Mouse (Mus musculus) thymus, adult 18-20 months (tissue): ENCODE results near the gene Dusp27.
"Not testable (repeated sequence)": the region's sequence is repeated elsewhere in the genome, so short reads cannot be mapped to it uniquely, and the experiment has no call there.

ENCODE experiments used
- DNase-seq, 2 experiments: peaks; one replicate each; pipeline ENCODE4 v3.0.0; 2022; ENCODE audit warnings: mixed read lengths in 2 of 2

The Dusp27 gene

DNA sequence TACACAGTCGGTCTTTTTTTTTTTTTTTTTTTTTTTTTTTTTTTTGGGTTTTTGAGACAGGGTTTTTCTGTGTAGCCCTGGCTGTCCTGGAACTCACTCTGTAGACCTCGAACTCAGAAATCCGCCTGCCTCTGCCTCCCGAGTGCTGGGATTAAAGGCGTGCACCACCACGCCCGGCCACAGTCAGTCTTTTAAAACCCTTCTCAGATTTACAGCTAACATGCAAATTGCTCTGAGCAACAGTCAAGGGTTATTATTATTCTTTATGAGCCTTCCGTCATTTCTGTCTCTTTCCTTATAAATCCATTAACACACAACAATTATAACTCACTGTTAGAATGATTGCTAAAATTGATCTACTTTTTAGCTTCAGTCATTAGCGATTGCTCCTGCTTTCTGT is 14.1 kb upstream of the Dusp27 start:
- DNase-seq, result not testable (repeated sequence)

DNA sequence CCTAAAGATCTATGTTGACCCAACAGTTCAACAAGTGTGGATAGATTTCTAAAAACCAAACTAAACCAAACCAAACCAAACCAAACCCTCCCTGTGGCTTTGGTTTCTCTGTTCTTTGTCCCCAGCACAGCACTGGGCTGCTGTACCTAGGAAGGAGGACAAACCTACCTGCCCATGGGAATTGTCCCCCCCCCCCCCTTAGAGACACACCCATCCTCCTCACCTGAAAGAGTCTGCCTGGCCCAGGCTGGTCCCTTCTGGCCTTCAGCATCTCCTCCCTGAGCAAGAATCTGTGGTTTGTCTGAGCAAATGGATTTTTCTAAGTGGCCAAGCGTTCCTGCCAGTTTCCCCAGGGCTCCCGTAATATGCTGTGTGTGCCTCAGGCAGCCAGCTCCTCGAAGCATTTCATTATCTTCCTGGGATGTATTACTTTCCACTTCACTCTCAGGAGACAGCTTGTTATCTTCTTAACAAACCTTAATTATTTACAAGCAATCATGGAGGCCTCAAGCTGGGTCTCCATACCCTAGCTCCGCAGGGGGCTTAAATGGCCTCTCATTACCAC is 12.0 kb upstream of the Dusp27 start:
- DNase-seq, result no peak

DNA sequence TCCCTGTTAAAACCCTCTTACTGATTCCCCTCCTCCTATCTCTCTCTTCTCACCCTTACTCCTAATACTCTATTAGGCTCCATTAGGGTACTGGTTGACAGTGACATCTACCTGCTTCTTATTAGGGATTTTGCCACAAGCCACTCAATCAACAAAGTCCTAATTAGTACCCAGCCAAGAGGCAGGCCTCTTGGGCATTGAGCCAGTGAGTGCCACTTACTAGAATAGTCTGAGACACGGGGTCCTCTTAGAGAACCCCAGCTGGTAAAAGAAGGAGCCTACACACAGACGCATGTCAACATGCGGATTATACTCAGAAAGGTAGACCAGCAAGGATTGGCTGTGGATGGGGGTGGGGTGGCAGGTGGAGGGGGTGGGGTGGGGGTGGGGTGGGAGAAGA is 11.4 kb upstream of the Dusp27 start:
- no peak for DNase-seq

DNA sequence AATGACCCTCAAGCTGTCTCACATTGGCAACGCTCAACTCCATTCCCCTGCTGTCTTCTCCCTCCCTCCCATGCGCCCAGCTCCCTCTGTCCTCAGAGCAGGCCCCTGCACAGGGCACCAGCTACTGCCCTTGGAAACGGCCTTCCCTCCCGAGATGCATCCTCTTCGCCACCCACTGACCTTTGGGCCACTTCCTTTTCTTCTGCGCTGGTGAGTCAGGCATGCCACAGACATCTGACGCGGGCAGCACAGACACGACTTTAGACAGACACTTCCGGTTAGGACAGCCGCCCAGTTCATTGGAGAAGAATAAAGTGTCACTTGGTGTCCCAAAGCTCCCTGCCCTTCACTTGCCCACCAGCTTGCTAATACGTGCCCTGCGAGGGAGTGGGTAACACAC is 10.4 kb upstream of the Dusp27 start:
- no peak for DNase-seq

DNA sequence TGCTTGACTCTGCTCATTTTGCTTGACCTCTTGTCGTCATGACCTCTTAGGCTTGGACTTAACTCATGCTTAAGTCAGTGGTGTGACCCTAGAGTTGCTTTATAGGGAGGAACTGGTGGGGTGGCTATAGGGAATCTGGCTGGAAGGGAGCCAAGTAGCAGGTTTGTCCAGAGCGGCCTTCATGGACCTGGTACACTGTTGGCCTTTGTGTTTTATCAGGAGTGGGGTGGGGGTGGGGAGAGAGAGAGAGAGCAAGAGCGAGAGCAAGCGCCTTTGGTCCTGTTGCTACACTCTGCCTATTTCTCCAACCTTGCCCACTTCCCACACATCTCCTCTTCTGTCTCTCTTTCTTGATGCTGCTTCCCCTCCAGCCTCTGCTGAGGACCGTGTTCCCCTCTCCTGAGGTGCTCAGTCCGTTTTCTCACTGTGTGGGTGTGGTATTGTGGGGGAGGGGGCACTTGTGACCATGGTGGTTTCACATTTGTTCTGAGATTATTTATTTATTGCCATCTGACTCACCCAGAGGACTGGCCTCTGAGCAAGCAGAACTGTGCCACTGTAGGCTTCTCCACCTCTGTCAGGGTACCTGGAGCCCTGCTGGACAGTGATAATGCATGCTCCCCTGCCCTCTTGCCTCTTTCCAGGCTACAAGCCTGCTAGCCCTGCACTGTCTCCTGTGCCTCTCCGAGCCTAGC is 9.7 kb upstream of the Dusp27 start:
- DNase-seq, result no peak

DNA sequence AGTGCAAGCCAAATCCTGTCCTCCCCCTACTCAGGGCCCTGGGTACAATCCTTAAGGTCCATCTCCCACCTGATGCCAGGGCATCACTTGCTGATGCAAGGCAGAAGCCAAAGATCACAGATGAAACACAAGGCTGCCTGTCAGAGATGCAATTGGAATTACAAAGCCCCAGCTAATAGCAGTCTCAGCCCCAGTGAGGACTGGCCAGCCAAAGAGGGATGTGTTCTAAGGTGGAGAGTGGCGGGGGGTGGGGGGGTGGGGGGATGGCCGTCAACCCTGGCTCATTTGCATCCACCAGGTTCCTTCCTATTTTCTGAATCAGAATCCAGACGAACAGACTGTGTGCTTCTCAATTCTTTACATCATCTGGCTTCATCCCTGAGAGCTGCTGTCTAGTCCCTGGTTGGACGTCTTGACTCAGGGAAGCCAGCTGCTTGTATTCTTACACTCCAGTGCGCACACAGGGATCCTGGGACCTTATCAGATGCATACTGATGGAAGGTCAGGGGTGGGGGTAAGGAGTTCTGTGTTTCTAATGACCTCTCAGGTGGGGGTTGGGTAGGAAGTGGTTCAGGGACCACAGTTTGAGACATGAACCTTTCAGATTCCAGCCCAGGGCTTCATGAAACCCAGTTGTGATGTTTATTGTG is 7.5 kb upstream of the Dusp27 start:
- DNase-seq, result no peak

DNA sequence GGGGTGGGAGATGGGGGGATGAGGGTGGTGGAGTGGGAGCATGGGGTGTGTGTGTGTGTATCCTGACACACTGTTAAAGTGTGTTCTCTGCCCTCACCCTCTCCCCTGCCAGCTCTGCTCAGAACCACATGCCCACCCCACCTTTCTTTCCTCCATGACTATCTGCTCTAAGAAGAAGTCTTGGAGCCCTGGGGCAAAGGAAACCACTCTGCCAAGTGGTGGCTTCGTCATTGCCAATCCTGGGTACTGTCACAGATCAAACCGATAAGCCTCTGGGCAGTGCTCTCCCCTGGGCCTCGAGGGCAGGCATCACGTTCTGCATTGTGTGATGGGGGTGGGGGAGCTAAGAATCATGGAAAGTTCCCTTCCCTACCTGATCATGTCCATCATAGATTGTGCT is 4.6 kb upstream of the Dusp27 start:
- no peak for DNase-seq

DNA sequence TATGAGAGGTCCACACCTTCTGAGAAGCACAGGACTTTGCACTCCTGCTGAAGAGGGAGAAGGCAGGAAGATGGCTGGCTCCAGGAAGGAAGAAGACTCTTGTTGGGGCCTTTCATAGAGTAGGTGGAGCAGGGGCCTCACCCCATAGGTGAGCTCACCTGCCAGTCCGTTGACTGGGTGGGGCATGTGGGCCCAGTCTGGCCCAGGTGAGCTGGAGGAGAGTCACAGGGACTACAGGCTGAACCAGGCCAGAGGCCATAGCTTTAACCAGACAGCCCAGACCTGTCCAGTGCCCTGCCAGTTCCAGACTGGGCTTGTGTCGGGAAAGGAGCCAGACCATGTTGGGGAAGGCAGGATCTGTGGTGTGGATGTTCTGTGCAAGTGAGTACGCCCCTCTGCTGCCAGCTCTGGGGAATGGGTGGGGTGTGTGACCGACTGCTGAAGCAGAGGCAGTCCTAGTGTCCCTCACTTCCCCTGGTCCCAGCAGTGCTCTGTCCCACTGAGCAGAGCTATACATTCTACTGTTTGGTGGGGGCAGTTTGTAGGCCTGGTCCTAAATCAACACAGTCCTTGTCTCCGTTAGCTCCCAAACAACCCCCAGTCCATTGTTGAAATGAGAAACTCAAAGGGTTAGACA is 2.6 kb upstream of the Dusp27 start, which contains the start of gene Gpa33:
Gene Gpa33 (plus strand): TSS at position 15 of the 637 bp plus-strand sequence.
- DNase-seq, result no peak

DNA sequence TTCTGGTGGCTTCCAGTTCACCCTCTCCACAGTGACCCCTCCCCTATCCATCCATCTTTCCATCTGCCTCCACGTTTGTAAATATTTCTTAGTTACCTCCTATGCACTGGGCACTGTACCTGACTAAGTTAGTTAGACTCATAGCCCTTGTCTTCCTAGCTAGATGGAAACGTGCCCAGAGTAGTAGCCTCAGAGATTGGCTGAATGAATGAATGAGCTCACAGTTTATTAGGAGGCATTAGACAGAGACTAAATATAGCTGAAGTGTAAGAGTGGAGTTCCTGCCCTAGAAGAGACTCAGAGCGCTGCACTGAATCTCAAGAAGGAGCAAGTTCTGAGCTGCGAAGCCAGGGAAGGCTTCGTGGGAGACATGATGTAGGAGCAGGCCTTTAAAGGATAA is 829 bp upstream of the Dusp27 start:
- DNase-seq, result no peak

DNA sequence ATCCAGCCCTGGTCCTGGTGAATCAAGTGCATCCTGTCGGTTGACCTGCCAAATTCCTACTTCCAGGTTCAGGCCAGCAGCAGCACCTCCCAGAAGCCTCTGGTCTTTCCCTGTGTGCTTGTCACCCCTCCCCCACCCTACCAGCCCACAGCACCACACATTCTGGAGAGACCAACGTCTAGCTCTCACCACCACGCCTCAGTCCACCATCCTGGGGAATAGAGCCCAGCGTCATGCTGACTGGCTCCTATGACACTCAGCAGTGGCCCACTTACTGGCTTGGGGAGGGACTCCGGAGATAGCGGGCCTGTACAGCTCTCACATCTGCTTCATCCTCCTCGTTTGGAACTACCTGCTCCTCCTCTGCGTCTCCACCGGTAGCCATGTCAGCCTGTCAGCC is 927 bp downstream of the Dusp27 start:
- no peak for DNase-seq

DNA sequence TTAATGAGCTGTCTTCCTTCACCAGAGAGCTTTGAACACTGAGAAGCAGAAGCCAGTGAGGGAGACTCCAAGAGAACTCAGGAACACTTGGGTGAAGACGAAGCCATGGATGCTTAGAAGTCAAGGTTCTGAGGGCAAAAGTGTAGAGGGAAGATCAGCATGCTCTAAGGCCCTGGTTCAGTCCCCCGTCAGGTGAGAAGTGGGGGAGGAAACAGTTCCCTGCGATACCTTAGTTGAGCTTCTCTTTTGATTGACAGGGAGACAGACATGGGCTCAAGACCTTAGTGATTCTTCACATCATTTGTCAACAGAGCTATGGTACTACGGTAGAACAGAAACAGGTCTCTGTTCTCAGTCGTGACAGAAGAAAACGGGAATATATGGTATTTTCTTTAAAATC is 1.4 kb downstream of the Dusp27 start:
- no peak for DNase-seq

DNA sequence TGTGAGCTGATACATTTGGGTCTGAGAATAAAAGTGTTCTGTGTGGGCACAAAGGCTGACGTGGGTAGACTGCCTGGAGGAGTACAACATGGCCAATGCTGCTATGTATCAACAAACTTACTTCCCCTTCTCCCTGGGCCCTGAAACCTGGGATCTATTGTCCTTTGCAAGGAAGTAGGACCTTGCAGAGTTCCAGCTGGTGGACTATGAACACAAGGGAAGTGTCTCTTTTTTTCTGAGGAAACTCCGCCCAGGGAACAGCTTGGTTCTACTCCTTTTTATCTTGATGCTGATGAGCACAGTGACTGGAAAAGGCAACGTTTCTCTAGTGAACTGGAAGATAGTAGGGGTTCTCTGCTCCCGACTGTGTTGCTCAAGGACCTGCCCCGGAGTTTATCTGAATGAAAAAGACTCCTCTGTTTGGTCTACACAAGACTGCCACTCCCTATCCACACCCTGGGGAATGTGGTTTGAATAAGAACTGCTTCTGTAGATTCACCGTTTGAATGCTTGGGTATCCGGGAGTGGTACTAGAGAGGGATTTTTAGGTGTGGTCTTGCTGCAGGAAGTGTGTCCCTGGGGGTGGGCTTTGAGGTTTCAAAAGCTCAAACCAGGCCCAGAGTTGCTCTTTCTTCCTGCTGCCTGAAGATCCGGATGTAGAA is 2.7 kb downstream of the Dusp27 start:
- DNase-seq, result no peak

DNA sequence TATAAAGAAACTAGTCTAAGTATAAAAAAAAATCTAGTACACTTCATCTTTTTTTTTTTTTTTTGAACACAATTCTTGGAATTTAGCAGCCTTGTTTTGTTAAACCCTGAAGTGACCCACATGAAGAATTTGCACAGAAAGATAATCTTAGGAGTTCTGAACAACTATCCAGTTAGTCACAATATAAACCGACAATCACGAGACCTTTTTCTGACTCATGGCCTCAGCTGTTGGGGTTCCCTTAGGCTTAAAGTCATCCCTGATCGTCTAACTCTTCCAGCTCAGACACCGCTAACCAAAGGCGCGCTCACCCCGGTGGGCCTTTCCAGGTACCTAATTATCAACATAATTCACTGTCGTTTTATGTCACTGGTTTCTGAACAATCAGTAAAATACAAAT is 4.0 kb downstream of the Dusp27 start:
- no peak for DNase-seq

DNA sequence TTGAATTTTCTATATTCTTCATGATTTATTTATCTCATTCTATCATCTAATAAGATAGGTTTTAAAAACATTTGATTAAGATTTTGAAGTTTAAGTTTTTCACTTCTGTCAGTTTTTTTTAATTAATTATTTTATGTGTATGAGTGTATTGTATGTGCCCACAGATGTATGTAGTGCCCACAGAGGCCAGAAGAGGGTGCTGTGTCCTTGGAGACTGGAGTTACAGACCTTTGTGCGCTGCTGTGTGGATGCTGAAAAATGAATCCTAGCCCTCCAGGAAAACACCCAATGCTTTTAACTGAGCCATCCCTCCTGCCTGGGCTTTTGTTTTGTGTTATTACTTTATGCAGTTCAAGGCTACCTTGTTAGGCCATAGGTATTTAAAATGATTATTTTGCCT is 4.7 kb downstream of the Dusp27 start:
- DNase-seq, result no peak

DNA sequence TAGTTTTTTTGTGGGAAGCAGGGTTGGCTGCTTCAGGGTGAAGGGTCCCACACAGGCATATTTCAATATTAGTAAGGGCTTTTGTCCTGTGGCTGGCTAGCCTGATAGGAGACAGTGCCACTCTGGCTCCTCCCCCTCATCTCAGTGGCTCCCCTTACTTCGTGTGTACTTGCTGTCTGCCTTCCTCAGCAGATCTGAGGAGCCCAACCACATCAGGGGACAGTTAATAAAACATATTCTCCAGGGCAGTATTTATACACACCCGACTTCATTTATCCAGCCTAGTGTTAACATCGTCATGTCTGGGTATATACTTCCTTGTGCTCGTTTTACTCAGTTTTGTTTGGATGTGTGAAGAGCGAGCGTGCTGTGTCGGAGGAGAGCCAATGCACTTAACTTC is 5.6 kb downstream of the Dusp27 start:
- no peak for DNase-seq

DNA sequence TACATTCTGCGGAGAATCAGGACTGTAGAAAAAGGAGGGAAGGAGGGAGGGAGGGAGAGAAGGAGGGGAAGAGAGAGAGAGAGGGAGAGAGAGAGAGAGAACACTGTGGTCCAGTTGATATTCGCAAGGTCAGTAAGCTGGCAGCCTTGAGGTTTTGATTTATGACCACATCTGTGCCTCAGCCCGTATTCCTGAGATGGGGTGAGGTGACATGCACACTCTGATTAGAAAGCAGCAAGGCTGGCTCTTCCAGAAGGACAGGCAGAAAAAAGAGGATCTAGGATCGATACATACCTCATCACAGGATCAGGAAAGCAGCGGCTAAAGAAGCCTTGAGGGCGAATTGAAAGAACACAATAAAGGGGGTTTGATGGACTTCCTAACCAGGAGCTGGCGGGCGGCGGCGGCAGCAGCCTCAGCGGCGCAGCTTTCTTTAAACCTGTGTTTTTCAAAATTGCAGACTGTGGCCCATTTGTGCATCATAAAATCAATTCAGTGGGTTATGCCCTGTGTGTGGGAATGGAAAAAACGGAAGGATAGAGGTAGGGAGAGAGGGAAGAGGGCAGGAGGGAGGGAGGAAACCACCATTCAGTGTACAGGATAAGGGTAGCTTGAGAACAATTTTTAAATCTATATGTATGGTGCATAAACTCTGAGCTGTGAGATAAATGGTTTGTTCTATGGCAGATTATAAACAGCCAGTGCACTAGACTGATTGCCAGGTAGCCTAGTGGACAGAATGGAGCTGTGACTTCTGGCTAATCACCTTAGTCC is 9.7 kb downstream of the Dusp27 start:
- DNase-seq, result no peak

DNA sequence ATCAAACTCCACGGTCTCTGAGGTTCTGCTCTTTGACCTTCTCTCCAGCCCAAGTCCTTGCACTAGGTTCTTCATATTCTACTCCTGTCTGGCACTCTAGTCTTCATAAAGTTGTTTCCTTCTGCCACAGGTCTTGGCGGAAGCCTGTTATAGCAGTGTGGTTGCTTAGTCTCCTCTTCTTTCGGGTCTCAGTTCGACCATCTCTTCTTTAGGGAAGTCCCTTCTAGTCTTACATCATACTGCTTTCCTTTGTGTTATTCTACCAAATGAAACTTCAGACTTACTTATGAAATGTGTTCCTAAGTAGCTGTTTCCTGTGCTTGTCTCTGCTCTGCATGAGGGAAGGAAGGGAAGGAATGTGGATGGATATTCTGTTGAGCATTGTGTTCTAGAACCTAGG is 12.0 kb downstream of the Dusp27 start:
- DNase-seq, result no peak

DNA sequence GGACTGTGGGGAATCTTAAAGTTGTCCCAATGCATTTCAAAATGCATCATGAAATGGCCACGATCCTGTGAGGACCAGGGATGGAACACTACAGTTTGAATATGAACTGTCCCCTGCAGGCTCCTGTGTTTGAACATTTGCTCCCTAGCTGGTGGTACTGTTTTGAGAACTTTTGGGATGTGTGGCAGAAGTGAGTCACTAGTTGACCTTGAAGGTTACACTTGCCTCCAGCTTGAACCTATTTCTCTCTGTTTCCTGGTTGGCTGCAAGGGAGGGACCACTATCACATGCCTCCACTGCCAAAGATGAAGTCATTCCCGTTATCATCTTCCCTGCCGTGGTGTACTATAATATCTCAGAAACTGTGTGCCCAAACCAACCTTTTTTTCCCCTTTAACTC is 12.7 kb downstream of the Dusp27 start:
- DNase-seq, result no peak

DNA sequence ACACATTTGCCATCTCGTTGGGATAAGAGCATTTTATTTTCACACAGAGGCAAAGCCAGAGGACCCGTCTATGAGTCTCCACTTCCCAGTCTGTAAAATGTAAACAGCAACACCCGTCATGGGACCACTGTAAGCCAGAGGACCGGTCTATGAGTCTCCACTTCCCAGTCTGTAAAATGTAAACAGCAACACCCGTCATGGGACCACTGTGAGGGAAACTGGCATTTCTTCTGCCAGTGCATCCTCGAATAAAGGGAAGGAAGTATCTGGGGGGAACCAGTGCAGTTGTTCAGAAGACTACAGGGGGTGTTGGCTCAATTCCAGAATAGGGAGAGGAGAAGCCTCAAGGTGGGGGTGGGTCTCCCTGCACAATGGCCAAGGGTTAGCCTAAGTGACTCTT is 22.3 kb downstream of the Dusp27 start:
- DNase-seq, result no peak

DNA sequence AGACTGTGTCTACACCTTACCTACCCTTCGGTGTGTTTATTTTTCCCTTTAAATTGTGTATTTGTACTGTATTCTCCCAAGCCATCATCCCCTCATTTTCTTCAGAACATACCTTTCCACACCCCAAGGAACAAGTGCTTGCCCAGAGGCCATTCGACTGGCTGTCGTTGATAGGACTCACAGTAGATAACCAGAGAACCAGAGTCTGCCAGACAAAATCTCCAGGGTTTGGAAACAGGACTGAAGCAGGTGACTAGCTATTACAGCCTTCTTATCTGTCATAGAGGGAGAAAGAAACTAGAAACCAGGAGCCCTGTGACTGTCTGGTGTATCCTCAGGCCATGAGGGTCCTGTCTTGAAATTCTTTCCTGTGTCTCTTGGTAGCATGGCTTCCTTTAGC is 22.9 kb downstream of the Dusp27 start:
- DNase-seq, result no peak

DNA sequence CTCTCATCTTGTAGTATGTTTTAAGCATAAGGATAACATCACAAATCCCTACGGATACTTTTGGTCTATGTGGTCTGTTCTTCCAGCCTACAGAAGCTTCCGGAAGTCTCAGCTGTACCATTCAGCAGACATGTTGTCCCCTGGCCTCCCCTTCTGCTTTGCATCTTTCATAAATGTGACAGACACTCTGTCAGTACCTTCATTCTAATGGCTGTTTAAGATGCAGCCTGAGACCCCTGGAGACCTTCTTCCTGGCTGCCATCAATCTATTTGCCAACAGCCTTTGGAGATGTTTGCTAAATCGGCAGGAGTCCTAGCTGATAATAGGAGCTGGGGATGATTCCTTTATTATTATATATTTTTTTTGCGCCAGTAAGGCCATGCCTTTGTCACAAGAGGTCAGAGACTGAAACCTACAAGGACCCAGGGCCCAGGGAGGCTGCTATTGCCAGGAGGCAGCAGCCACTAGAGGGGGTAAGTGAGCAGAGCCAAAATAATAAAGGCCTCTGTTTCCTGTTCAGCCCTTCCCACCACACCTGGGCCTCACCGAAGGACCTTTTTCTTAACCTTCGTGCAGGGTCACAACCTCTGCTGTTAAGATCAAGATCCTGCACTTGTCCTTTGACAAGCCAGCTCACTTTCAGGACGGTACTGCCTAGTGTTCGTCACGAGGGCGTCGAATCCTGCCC is 24.7 kb downstream of the Dusp27 start:
- DNase-seq, result peak in 1 of 2 experiments; percentile 26

DNA sequence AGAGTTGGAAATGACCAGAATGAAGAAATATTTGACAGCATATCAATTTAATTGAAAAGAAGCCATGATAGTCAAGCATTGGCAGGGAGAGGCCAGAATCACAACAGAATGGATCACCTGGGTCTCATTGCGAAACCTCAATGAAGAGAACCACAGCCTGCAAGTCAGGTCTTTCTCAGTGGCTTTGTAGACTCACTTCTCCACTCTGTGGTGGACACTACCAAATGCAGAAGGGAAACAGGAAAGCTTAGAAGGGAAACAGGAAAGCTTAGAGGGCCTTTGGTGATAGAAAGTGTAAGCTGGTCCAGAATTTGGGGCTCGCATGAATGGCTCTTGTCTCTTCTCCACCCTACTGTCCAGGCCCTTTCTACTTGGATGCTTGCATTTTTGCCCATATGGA is 29.6 kb downstream of the Dusp27 start:
- DNase-seq, result no peak
